Mouse (Mus musculus) MEL (cell line): ENCODE results near the gene Timm13. TPM values are rescaled to one million over a fixed set of nuclear protein-coding genes. Genes with fewer than 3 reads are reported as not detected.

Experiments
- DNase-seq: peaks from one replicate; pipeline ENCODE4 v3.0.0; 2011; ENCODE audit warnings: low read depth, low spot score
- H3K27ac ChIP-seq: 2 replicates; pipeline ENCODE4 v1.5.1; 2012; ENCODE audit warnings: low read depth, mild to moderate bottlenecking, control low read depth, low read length, moderate library complexity; ENCODE audit not compliant: control insufficient read depth
- H3K27me3 ChIP-seq, 2 experiments: fragments of 150-350 bp in 1 of 2; sonication (generic) in 1 of 2; 2 replicates each; pipeline ENCODE4 v1.6.1; 2012; ENCODE audit warnings: low read length in 2 of 2, mild to moderate bottlenecking in 2 of 2, improper control_type of control experiment in 1 of 2, moderate library complexity in 1 of 2; ENCODE audit not compliant: insufficient read depth in 2 of 2, control insufficient read depth in 1 of 2
- H3K36me3 ChIP-seq, 2 experiments: 2 replicates each; pipeline ENCODE4 v1.6.1; 2012 to 2014; ENCODE audit warnings: low read length in 2 of 2, improper control_type of control experiment in 1 of 2, inconsistent platforms in 1 of 2, mild to moderate bottlenecking in 1 of 2; ENCODE audit not compliant: insufficient read depth in 2 of 2, control insufficient read depth in 1 of 2
- H3K4me1 ChIP-seq, 2 experiments: fragments of 150-350 bp in 1 of 2; sonication (generic) in 1 of 2; 2 replicates each; pipeline ENCODE4 v1.6.1; 2012; ENCODE audit warnings: low read length in 2 of 2, improper control_type of control experiment in 1 of 2, mild to moderate bottlenecking in 1 of 2; ENCODE audit not compliant: insufficient read depth in 2 of 2, control insufficient read depth in 1 of 2
- H3K4me3 ChIP-seq, 2 experiments: fragments of 150-350 bp in 1 of 2; sonication (generic) in 1 of 2; 2 replicates each; pipeline ENCODE4 v1.5.1; 2012; ENCODE audit warnings: low read depth in 2 of 2, low read length in 2 of 2, mild to moderate bottlenecking in 2 of 2, moderate library complexity in 2 of 2, control low read depth in 1 of 2, improper control_type of control experiment in 1 of 2; ENCODE audit not compliant: control insufficient read depth in 1 of 2, insufficient read depth in 1 of 2
- H3K79me2 ChIP-seq: 2 replicates; pipeline ENCODE4 v1.6.1; 2012; ENCODE audit warnings: mild to moderate bottlenecking, low read length, moderate library complexity; ENCODE audit not compliant: control insufficient read depth, poor library complexity, insufficient read depth
- H3K9ac ChIP-seq: 2 replicates; pipeline ENCODE4 v1.6.1; 2012; ENCODE audit warnings: low read depth, mild to moderate bottlenecking, control low read depth, low read length, moderate library complexity; ENCODE audit not compliant: control insufficient read depth, poor library complexity, severe bottlenecking
- H3K9me3 ChIP-seq: fragments of 150-350 bp; sonication (generic); replicated peaks from 2 replicates; pipeline ENCODE4 v1.6.1; 2012; ENCODE audit warnings: mild to moderate bottlenecking, low read length, improper control_type of control experiment, moderate library complexity; ENCODE audit not compliant: insufficient read depth
- BHLHE40 ChIP-seq: IDR thresholded peaks from 2 replicates; pipeline ENCODE4 v1.6.1; 2012; ENCODE audit warnings: low read depth, mild to moderate bottlenecking, inconsistent platforms, low read length, improper control_type of control experiment, borderline replicate concordance
- CHD1 ChIP-seq: IDR thresholded peaks from 2 replicates; pipeline ENCODE4 v1.6.1; 2012; ENCODE audit warnings: low read depth, mild to moderate bottlenecking, inconsistent platforms, low read length, improper control_type of control experiment
- CTCF ChIP-seq, 3 experiments: IDR thresholded peaks in 2 of 3; conservative IDR thresholded peaks in 1 of 3; 2 replicates each; pipeline ENCODE4 v1.5.1; 2011 to 2012; ENCODE audit warnings: low read length in 3 of 3, low read depth in 2 of 3, mild to moderate bottlenecking in 2 of 3, improper control_type of control experiment in 1 of 3, inconsistent platforms in 1 of 3, mixed read lengths in 1 of 3, moderate library complexity in 1 of 3; ENCODE audit not compliant: control insufficient read depth in 1 of 3, insufficient read depth in 1 of 3, poor library complexity in 1 of 3, severe bottlenecking in 1 of 3
- ELF1 ChIP-seq: IDR thresholded peaks from 2 replicates; pipeline ENCODE4 v1.6.1; 2014; ENCODE audit warnings: low read depth, mild to moderate bottlenecking, inconsistent platforms, low read length, improper control_type of control experiment, moderate library complexity
- EP300 ChIP-seq, 2 experiments: IDR thresholded peaks; 2 replicates each; pipeline ENCODE4 v1.6.1; 2011; ENCODE audit warnings: improper control_type of control experiment in 2 of 2, low read length in 2 of 2, low read depth in 1 of 2, mild to moderate bottlenecking in 1 of 2
- ETS1 ChIP-seq: IDR thresholded peaks from 2 replicates; pipeline ENCODE4 v1.6.1; 2012; ENCODE audit warnings: low read depth, mild to moderate bottlenecking, inconsistent platforms, low read length, improper control_type of control experiment, moderate library complexity
- HCFC1 ChIP-seq: IDR thresholded peaks from 2 replicates; pipeline ENCODE4 v1.6.1; 2012; ENCODE audit warnings: low read depth, mild to moderate bottlenecking, inconsistent platforms, low read length, improper control_type of control experiment, moderate library complexity
- JUND ChIP-seq: IDR thresholded peaks from 2 replicates; pipeline ENCODE4 v1.6.1; 2011; ENCODE audit warnings: low read depth, mild to moderate bottlenecking, improper control_type of control experiment, low read length
- KAT2A ChIP-seq: conservative IDR thresholded peaks from 2 replicates; pipeline ENCODE4 v1.6.1; 2012; ENCODE audit warnings: low read depth, low read length, improper control_type of control experiment, inconsistent platforms
- MAFK ChIP-seq: IDR thresholded peaks from 2 replicates; pipeline ENCODE4 v1.6.1; 2011; ENCODE audit warnings: low read depth, mild to moderate bottlenecking, low read length, improper control_type of control experiment, borderline replicate concordance
- MAX ChIP-seq: IDR thresholded peaks from 2 replicates; pipeline ENCODE4 v1.6.1; 2011; ENCODE audit warnings: low read length, improper control_type of control experiment
- MAZ ChIP-seq: IDR thresholded peaks from 2 replicates; pipeline ENCODE4 v1.6.1; 2012; ENCODE audit warnings: low read depth, mild to moderate bottlenecking, inconsistent platforms, low read length, improper control_type of control experiment
- MXI1 ChIP-seq: IDR thresholded peaks from 2 replicates; pipeline ENCODE4 v1.6.1; 2011; ENCODE audit warnings: mild to moderate bottlenecking, low read depth, low read length, improper control_type of control experiment
- MYB ChIP-seq: IDR thresholded peaks from 2 replicates; pipeline ENCODE4 v1.6.1; 2011; ENCODE audit warnings: mild to moderate bottlenecking, low read depth, low read length, improper control_type of control experiment
- MYC ChIP-seq: IDR thresholded peaks from 2 replicates; pipeline ENCODE4 v1.6.1; 2011; ENCODE audit warnings: low read depth, mild to moderate bottlenecking, low read length, improper control_type of control experiment, moderate library complexity
- NRF1 ChIP-seq: IDR thresholded peaks from 2 replicates; pipeline ENCODE4 v1.6.1; 2014; ENCODE audit warnings: low read depth, mild to moderate bottlenecking, inconsistent platforms, low read length, improper control_type of control experiment, moderate library complexity; ENCODE audit not compliant: poor library complexity, insufficient read depth, severe bottlenecking
- POLR2A ChIP-seq, 2 experiments: IDR thresholded peaks; 2 replicates each; pipeline ENCODE4 v1.6.1; 2011 to 2012; ENCODE audit warnings: low read length in 2 of 2, mild to moderate bottlenecking in 2 of 2, control low read depth in 1 of 2, improper control_type of control experiment in 1 of 2, low read depth in 1 of 2, moderate library complexity in 1 of 2; ENCODE audit not compliant: control insufficient read depth in 1 of 2, insufficient read depth in 1 of 2, poor library complexity in 1 of 2
- POLR2AphosphoS5 ChIP-seq: IDR thresholded peaks from 2 replicates; pipeline ENCODE4 v1.6.1; 2012; ENCODE audit warnings: low read depth, borderline replicate concordance, mild to moderate bottlenecking, inconsistent platforms, low read length, moderate library complexity, mixed read lengths
- RAD21 ChIP-seq: IDR thresholded peaks from 2 replicates; pipeline ENCODE4 v1.6.1; 2011; ENCODE audit warnings: mild to moderate bottlenecking, low read depth, low read length, improper control_type of control experiment
- RCOR1 ChIP-seq: IDR thresholded peaks from 2 replicates; pipeline ENCODE4 v1.6.1; 2012; ENCODE audit warnings: low read depth, mild to moderate bottlenecking, inconsistent platforms, low read length, improper control_type of control experiment
- SIN3A ChIP-seq: IDR thresholded peaks from 2 replicates; pipeline ENCODE4 v1.6.1; 2012; ENCODE audit warnings: low read length, improper control_type of control experiment, inconsistent platforms
- SMC3 ChIP-seq: IDR thresholded peaks from 2 replicates; pipeline ENCODE4 v1.6.1; 2011; ENCODE audit warnings: low read depth, low read length, improper control_type of control experiment
- TBP ChIP-seq: IDR thresholded peaks from 2 replicates; pipeline ENCODE4 v1.8.0; 2011; ENCODE audit warnings: low read depth, low read length, improper control_type of control experiment
- TCF12 ChIP-seq: IDR thresholded peaks from 2 replicates; pipeline ENCODE4 v1.6.1; 2014; ENCODE audit warnings: low read depth, mild to moderate bottlenecking, inconsistent platforms, low read length, improper control_type of control experiment, moderate library complexity
- UBTF ChIP-seq: IDR thresholded peaks from 2 replicates; pipeline ENCODE4 v1.6.1; 2012; ENCODE audit warnings: low read depth, mild to moderate bottlenecking, inconsistent platforms, low read length, improper control_type of control experiment, moderate library complexity, borderline replicate concordance; ENCODE audit not compliant: insufficient read depth
- USF1 ChIP-seq: IDR thresholded peaks from 2 replicates; pipeline ENCODE4 v1.6.1; 2014; ENCODE audit warnings: low read depth, mild to moderate bottlenecking, inconsistent platforms, low read length, improper control_type of control experiment, moderate library complexity
- ZKSCAN1 ChIP-seq: IDR thresholded peaks from 2 replicates; pipeline ENCODE4 v1.6.1; 2012; ENCODE audit warnings: low read depth, mild to moderate bottlenecking, inconsistent platforms, low read length, improper control_type of control experiment, moderate library complexity
- ZMIZ1 ChIP-seq: IDR thresholded peaks from 2 replicates; pipeline ENCODE4 v1.6.1; 2012; ENCODE audit warnings: low read depth, mild to moderate bottlenecking, inconsistent platforms, low read length, improper control_type of control experiment, moderate library complexity
- ZNF384 ChIP-seq: IDR thresholded peaks from 2 replicates; pipeline ENCODE4 v1.6.1; 2012; ENCODE audit warnings: low read depth, mild to moderate bottlenecking, inconsistent platforms, low read length, improper control_type of control experiment
- polyA plus RNA-seq, 2 experiments: library from polyadenylated mRNA; stranded (reverse) in 1 of 2; unstranded in 1 of 2; fragments of >175 nt in 1 of 2; fragments of >200 nt in 1 of 2; gene quantifications; 2 replicates each; pipeline versions ENCODE4 v1.2.1 to v1.2.4; 2012; ENCODE audit warnings: low replicate concordance in 2 of 2, low read depth in 1 of 2; ENCODE audit not compliant: insufficient read length in 2 of 2, insufficient read depth in 1 of 2, missing spikeins in 1 of 2
- total RNA-seq: library from RNA; depleted of rRNA; stranded (reverse); fragments of 300-350 nt; gene quantifications from 2 replicates; pipeline ENCODE4 v1.2.3, GENCODE M21; 2012

Timm13 gene
- total and polyA plus RNA-seq, 3 experiments: 329 to 645 (median 349) TPM

DNA sequence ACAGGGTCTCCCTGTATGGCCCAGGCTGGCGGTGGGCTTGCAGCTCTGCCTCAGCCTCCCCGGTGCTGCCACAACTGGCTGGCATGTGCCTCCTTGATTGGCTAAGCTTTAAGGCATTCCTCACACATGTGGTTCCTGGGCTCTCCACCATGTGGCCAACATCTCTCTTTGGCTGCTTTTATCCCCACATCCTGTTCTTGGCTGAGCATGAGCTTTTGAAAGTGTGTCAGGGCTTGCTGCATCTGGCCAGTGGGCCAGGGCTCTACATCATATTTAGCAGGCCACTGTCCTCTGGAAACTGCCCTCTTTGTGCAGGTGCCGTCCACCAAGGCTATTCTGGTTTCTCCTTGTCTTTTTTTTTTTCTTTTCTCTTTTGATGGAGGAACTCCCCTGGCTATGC, 44.5 kb downstream of the Timm13 start:
- TF ChIP-seq SIN3A (no peak), MYC (peak; percentile 84), JUND (no peak), TBP (no peak), RCOR1 (no peak), POLR2AphosphoS5 (no peak), BHLHE40 (no peak), NRF1 (no peak), ZKSCAN1 (no peak), CTCF (IDR thresholded peaks at IDR 0.05 in 2 of 3, conservative IDR thresholded peaks at IDR 0.05 in 1 of 3; ENCODE audit: control insufficient read depth in 1 of 3, insufficient read depth in 1 of 3, low read depth in 2 of 3, low read length in 3 of 3, poor library complexity in 1 of 3, severe bottlenecking in 1 of 3) (peak in 1 of 3 experiments; percentile 17; a peak in 1 of 6 replicates), KAT2A (no peak), UBTF (0 out of 2 replicates have a peak, but pooled peaks have one; percentile 45), MAFK (no peak), MAZ (no peak), EP300 (IDR thresholded peaks at IDR 0.05; ENCODE audit: low read depth in 1 of 2, low read length in 2 of 2) (no peak), CHD1 (no peak), ETS1 (no peak), MYB (no peak), MXI1 (peak; percentile 85), ZNF384 (no peak), MAX (peak; percentile 90), RAD21 (no peak), TCF12 (no peak), ELF1 (no peak), POLR2A (IDR thresholded peaks at IDR 0.05; ENCODE audit: control insufficient read depth in 1 of 2, insufficient read depth in 1 of 2, low read depth in 1 of 2, low read length in 2 of 2, poor library complexity in 1 of 2) (no peak), ZMIZ1 (no peak), USF1 (peak; percentile 25; the same call in 1 of the 2 replicates), HCFC1 (no peak), SMC3 (no peak)
- peak overlapping the region; percentile 90 to 98 for H3K4me3 ChIP-seq
- peak overlapping the region; percentile 83 for H3K9ac ChIP-seq
- peak; percentile 74 for DNase-seq
- H3K27me3 ChIP-seq: no peaks in the 10 kb centered on the region
- peaks cover 2 to 31% of the 10 kb centered on the region in 2 experiments; a peak in 2 of 4 replicates for H3K36me3 ChIP-seq
- H3K9me3 ChIP-seq: no peaks in the 10 kb centered on the region
- peaks cover 19 to 43% of the 10 kb centered on the region in 2 experiments for H3K4me1 ChIP-seq
- peak overlapping the region; percentile 37 for H3K27ac ChIP-seq
- H3K79me2 ChIP-seq: peaks cover 64% of the 10 kb centered on the region
